Mouse (Mus musculus) liver, postnatal 0 days (tissue): ENCODE results near the gene Slc27a1.

ENCODE experiments used
- CTCF ChIP-seq: sonication (generic); IDR thresholded peaks from 2 replicates; pipeline ENCODE4 v1.5.1; 2016; ENCODE audit warnings: antibody characterized with exemption, low read depth
- EP300 ChIP-seq: IDR thresholded peaks from 2 replicates; pipeline ENCODE4 v1.6.1; 2016; ENCODE audit warnings: antibody characterized with exemption, low read depth, mild to moderate bottlenecking

DNA sequence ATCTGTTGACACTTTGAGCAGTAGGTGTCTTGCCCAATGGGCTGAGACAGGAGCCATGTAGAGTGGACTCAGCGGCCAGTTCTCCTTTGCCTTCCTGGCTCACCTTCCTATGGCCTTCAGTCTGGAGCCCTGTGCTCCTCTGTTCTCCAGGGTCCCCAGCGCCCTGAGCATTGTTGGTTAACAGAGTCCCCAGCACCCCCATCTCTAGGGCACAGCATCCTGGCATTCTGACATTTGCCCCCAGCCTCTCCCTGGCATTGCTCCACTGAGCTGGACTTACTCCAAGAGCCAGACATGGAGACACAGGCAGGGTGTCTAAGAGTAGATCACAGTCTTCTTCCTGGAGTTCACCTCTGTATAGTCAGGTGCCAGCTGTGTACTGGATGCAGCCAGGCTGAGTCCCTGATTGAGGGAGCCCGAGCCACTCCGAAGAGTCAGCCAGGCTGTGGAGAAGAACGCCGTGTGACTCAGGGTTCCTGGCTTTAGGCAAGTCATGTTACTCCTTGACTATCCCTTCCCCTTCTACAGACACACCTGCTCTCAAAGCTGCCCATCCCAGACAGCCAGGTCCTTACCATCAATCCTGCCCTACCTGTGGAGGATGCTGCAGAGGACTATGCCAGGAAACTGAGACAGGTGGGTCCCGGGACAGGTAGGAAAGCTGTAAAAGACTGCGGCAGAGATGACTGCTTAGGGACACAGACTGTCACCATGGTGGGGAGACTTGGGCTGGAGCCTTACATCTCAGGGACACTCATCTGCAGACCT, 25.1 kb downstream of the Slc27a1 start:
- TF ChIP-seq EP300 = no peak
- TF ChIP-seq CTCF = no peak
